ENCODE assay signal across 8 mouse cellular contexts in the genomic region with DNA sequence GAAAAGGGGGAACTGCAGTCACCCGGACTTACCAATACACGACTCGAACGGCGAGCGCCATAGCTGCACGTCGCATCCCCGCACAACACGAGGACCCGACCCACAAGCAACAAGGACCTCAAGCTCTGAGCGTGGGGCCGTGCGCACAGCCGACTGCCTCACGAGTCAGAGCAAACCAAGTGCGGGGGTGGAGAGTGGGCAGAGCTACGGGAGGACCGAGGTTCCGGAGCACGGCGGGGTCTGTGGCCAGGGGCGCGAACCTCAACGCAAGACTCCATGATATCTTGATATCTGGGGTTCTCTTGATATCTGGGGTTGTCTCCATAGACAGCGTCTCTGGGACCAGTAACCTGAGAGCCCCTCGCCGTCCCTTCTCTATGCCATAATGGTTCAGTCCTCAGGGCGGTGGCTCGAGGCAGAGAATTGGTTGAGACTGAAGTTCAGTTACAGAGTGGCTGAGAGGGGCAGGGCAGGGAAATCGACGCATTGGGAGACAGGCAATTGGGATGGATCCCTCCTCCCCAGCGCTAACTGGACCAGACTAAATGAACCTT. TPM values are rescaled to one million over a fixed set of nuclear protein-coding genes. Genes with fewer than 3 reads are reported as not detected.
DNase-seq lines count a peak whose midpoint lies in the region; ATAC-seq and TF ChIP-seq lines count a peak whose summit lies in the region.

Gene Selenow, minus strand, starts transcription at position 183 of the 554 bp plus-strand sequence.

- peaks cover 17% of the 10 kb centered on the region for H3K36me3 ChIP-seq in C2C12 (ENCODE audit: control insufficient read depth, insufficient read depth)
- H3K36me3 ChIP-seq in erythroblast, embryonic 14.5 days (ENCODE audit: control insufficient read depth), result peaks cover 30% of the 10 kb centered on the region
- H3K36me3 ChIP-seq in heart, embryonic 12.5 days, result peaks cover 31% of the 10 kb centered on the region
- H3K36me3 ChIP-seq in kidney, postnatal 0 days (ENCODE audit: insufficient read depth, low read length), result peaks cover 16% of the 10 kb centered on the region; the same call in 1 of the 2 replicates
- peaks cover 17% of the 10 kb centered on the region; the same call in 1 of the 2 replicates for H3K36me3 ChIP-seq in liver, embryonic 11.5 days (ENCODE audit: control insufficient read depth, insufficient read depth, low read length)
- peaks cover 21% of the 10 kb centered on the region for H3K36me3 ChIP-seq in stomach, embryonic 14.5 days (ENCODE audit: control insufficient read depth, insufficient read depth, low read length)

- peak within 1 kb of the TSS; percentile 77 for H3K27ac ChIP-seq in heart, embryonic 12.5 days (ENCODE audit: poor library complexity, severe bottlenecking)
- peak within 1 kb of the TSS; percentile 83 for H3K27ac ChIP-seq in kidney, postnatal 0 days
- peak within 1 kb of the TSS; percentile 70 for H3K27ac ChIP-seq in liver, embryonic 11.5 days (ENCODE audit: low read depth, low read length)
- H3K27ac ChIP-seq in stomach, embryonic 14.5 days (ENCODE audit: low read length), result peak within 1 kb of the TSS; percentile 79

- peak within 1 kb of the TSS; percentile 81 for H3K9ac ChIP-seq in heart, embryonic 12.5 days
- peak within 1 kb of the TSS; percentile 89 for H3K9ac ChIP-seq in kidney, postnatal 0 days (ENCODE audit: low read depth, low read length)
- H3K9ac ChIP-seq in liver, embryonic 11.5 days (ENCODE audit: low read depth, low read length), result peak within 1 kb of the TSS; percentile 90
- peak within 1 kb of the TSS; percentile 74 for H3K9ac ChIP-seq in stomach, embryonic 14.5 days (replicated peaks; ENCODE audit: low read depth, low read length)

- DNase-seq in brain, embryonic 14.5 days (ENCODE audit: low read depth), result peak; percentile 98
- DNase-seq in kidney, postnatal 0 days (ENCODE audit: low spot score), result peak; percentile 97
- DNase-seq in liver, embryonic 11.5 days (ENCODE audit: low spot score), result peak; percentile 92
- peak; percentile 97 for DNase-seq in naive thymus-derived CD4-positive, alpha-beta T cell, adult 2 months (ENCODE audit: low read depth)

- peak; percentile 96 for ATAC-seq in heart, embryonic 12.5 days (ENCODE audit: insufficient number of reproducible peaks, low FRiP score)
- ATAC-seq in kidney, postnatal 0 days (replicated peaks; ENCODE audit: low FRiP score, low read depth), result peak; percentile 93
- peak; percentile 94 for ATAC-seq in liver, embryonic 11.5 days (replicated peaks; ENCODE audit: low FRiP score)
- peak; percentile 94 for ATAC-seq in stomach, embryonic 14.5 days (ENCODE audit: insufficient number of reproducible peaks, insufficient read depth, low FRiP score, low read depth)

- no peaks in the 10 kb centered on the region for H3K9me3 ChIP-seq in erythroblast, embryonic 14.5 days (ENCODE audit: control insufficient read depth, low read length)
- no peaks in the 10 kb centered on the region for H3K9me3 ChIP-seq in heart, embryonic 12.5 days (replicated peaks)
- no peaks in the 10 kb centered on the region for H3K9me3 ChIP-seq in kidney, postnatal 0 days (replicated peaks; ENCODE audit: low read length)
- no peaks in the 10 kb centered on the region for H3K9me3 ChIP-seq in liver, embryonic 11.5 days (ENCODE audit: control insufficient read depth, low read length)
- H3K9me3 ChIP-seq in stomach, embryonic 14.5 days (ENCODE audit: control insufficient read depth, low read depth, low read length), result no peaks in the 10 kb centered on the region

- H3K79me3 ChIP-seq in C2C12 (ENCODE audit: low read depth), result peaks cover 24% of the 10 kb centered on the region

- H3K27me3 ChIP-seq in C2C12 (ENCODE audit: control insufficient read depth, insufficient read depth, insufficient read length), result no peaks in the 10 kb centered on the region
- no peaks in the 10 kb centered on the region for H3K27me3 ChIP-seq in erythroblast, embryonic 14.5 days (ENCODE audit: control insufficient read depth)
- H3K27me3 ChIP-seq in heart, embryonic 12.5 days (replicated peaks), result no peaks in the 10 kb centered on the region
- H3K27me3 ChIP-seq in kidney, postnatal 0 days (ENCODE audit: insufficient read depth, low read length), result no peaks in the 10 kb centered on the region
- H3K27me3 ChIP-seq in liver, embryonic 11.5 days (replicated peaks; ENCODE audit: control insufficient read depth, insufficient read depth, low read length), result no peaks in the 10 kb centered on the region
- H3K27me3 ChIP-seq in stomach, embryonic 14.5 days (ENCODE audit: control insufficient read depth, insufficient read depth, low read length), result no peaks in the 10 kb centered on the region

- peak within 1 kb of the TSS; percentile 72 for H3K4me3 ChIP-seq in C2C12 (ENCODE audit: insufficient read depth, poor library complexity, severe bottlenecking)
- H3K4me3 ChIP-seq in erythroblast, embryonic 14.5 days (replicated peaks), result peak within 1 kb of the TSS; percentile 77
- H3K4me3 ChIP-seq in heart, embryonic 12.5 days, result peak within 1 kb of the TSS; percentile 89
- H3K4me3 ChIP-seq in kidney, postnatal 0 days (replicated peaks; ENCODE audit: low read depth, low read length), result peak within 1 kb of the TSS; percentile 72
- peak within 1 kb of the TSS; percentile 78 for H3K4me3 ChIP-seq in liver, embryonic 11.5 days (ENCODE audit: low read depth, low read length)
- peak within 1 kb of the TSS; percentile 58 for H3K4me3 ChIP-seq in stomach, embryonic 14.5 days (ENCODE audit: low read depth, low read length)

- H3K4me1 ChIP-seq in erythroblast, embryonic 14.5 days (ENCODE audit: control insufficient read depth), result peaks cover 50% of the 10 kb centered on the region
- peaks cover 27% of the 10 kb centered on the region for H3K4me1 ChIP-seq in heart, embryonic 12.5 days (replicated peaks)
- peaks cover 10% of the 10 kb centered on the region for H3K4me1 ChIP-seq in kidney, postnatal 0 days (replicated peaks; ENCODE audit: insufficient read depth, low read length)
- peaks cover 30% of the 10 kb centered on the region for H3K4me1 ChIP-seq in liver, embryonic 11.5 days (replicated peaks; ENCODE audit: control insufficient read depth, insufficient read depth, low read length)
- H3K4me1 ChIP-seq in stomach, embryonic 14.5 days (ENCODE audit: control insufficient read depth, insufficient read depth, low read length), result peaks cover 8% of the 10 kb centered on the region

- peak within 1 kb of the TSS; percentile 88 for H3K4me2 ChIP-seq in heart, embryonic 12.5 days
- H3K4me2 ChIP-seq in kidney, postnatal 0 days (ENCODE audit: low read length), result peak within 1 kb of the TSS; percentile 70
- peak within 1 kb of the TSS; percentile 93 for H3K4me2 ChIP-seq in liver, embryonic 11.5 days
- H3K4me2 ChIP-seq in stomach, embryonic 14.5 days (replicated peaks; ENCODE audit: low read depth, low read length), result peak within 1 kb of the TSS; percentile 56

- TF ChIP-seq CTCF in C2C12 (IDR thresholded peaks at IDR 0.05; ENCODE audit: control insufficient read depth, insufficient read depth, insufficient read length), result no peak
- no peak for TF ChIP-seq CTCF in brain, embryonic 14.5 days (IDR thresholded peaks at IDR 0.05; ENCODE audit: borderline replicate concordance, extremely low read depth, insufficient read depth, insufficient read length)
- no peak for TF ChIP-seq CTCF in kidney, postnatal 0 days (IDR thresholded peaks at IDR 0.05; ENCODE audit: low read depth)

- H3K79me2 ChIP-seq in C2C12 (ENCODE audit: control insufficient read depth, insufficient read depth), result peaks cover 32% of the 10 kb centered on the region

- TF ChIP-seq POLR2A in brain, embryonic 14.5 days (IDR thresholded peaks at IDR 0.05; ENCODE audit: borderline replicate concordance, extremely low read depth, insufficient read depth, insufficient read length, poor library complexity, severe bottlenecking), result peak; percentile 78; the same call in 1 of the 2 replicates

- peak within 1 kb of the TSS; percentile 78 for H3ac ChIP-seq in C2C12 (ENCODE audit: control insufficient read depth, insufficient read length, low read depth)

- WGBS in heart, embryonic 12.5 days, result under 1% methylated on average over 33 of the region's 33 CpGs
- under 1% methylated on average over 33 of the region's 33 CpGs for WGBS in kidney, postnatal 0 days
- WGBS in liver, embryonic 11.5 days, result under 1% methylated on average over 33 of the region's 33 CpGs
- under 1% methylated on average over 33 of the region's 33 CpGs for WGBS in stomach, embryonic 14.5 days

TF ChIP-seq in C2C12, 6 proteins besides CTCF, POLR2A, EP300 and RAD21:
- TF ChIP-seq MAX (IDR thresholded peaks at IDR 0.05) (peak; percentile 37), MYOG (IDR thresholded peaks at IDR 0.05; ENCODE audit: control insufficient read depth, extremely low read depth, insufficient read length) (no peak)

RNA-seq across cellular contexts. Expression of gene Selenow, which starts in this region (rescaled TPM):
- polyA plus RNA-seq in C2C12 (2012; fragmentation: generic; extraction: Trizol), result 423 TPM
- polyA plus RNA-seq in brain, embryonic 14.5 days (2012; rRNA removed), result 874 and 948 TPM in 2 replicates
- 194 and 206 TPM in 2 replicates for polyA plus RNA-seq in erythroblast, embryonic 14.5 days (2012)
- 759 and 790 TPM in 2 replicates for polyA plus RNA-seq in heart, embryonic 12.5 days (2016; fragmentation: Nextera tagmentation; extraction: Ambion mirVana)
- polyA plus RNA-seq in kidney, postnatal 0 days (2015; fragmentation: Nextera tagmentation; extraction: Ambion mirVana), result 751 and 763 TPM in 2 replicates
- polyA plus RNA-seq in liver, embryonic 11.5 days (2014; fragmentation: Nextera tagmentation; extraction: Ambion mirVana), result 557 and 609 TPM in 2 replicates
- 958 and 987 TPM in 2 replicates for polyA plus RNA-seq in stomach, embryonic 14.5 days (2014; fragmentation: Nextera tagmentation; extraction: Ambion mirVana)

Comparison
In these comparisons a context has a peak if more than half of its experiments do, and no peak if none do; other contexts are left out.
1. Peak in every context shown above with its lines: DNase-seq, ATAC-seq, H3K4me3 ChIP-seq and H3K27ac ChIP-seq.